Mouse (Mus musculus): ENCODE data around the gene Ube2n.

Gene Ube2n

DNA sequence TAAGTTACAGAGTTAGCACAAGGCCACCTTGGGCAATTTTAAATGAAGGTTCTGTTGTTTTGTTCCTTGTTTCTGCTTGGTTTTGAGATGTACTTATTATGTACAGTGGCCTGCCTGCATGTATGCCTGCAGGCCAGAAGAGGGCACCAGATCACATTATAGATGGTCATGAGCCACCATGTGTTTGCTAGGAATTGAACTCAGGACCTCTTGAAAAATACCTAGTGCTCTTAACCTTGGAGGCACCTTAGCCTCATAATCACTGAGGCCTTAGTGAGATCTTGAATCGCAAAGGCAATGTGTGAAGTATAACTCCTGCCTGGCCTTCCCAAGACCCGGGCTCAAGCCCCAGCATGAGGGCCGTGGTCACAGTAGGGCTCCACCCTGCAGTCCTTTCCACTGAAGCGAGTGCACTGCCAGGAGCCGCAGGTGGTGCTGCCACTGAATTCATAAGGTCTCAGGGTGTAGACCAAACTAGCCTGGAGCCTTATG, 42.4 kb downstream of the Ube2n start:
- DNase-seq (ENCODE audit: low spot score), result peak; percentile 52

DNA sequence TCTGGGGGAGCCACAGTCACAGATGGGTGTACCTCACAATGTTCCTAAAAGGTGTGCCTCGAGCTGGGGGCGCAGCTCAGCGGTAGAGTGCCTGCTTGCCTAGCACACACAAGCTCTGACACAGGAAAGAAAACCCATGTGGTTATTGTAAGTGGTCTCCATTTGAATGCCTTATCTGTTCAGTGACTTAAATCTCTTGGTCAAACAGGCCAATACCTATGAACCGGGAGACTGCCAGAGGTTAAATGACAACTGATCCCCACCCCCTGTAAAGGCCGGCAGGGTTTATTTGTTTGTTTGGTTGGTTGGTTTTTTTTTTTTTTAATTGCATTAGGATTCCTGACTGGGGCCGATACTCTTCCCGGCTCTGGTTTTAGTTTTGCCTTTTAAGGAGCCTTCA, 44.5 kb downstream of the Ube2n start:
- DNase-seq (ENCODE audit: low spot score), result no peak

DNA sequence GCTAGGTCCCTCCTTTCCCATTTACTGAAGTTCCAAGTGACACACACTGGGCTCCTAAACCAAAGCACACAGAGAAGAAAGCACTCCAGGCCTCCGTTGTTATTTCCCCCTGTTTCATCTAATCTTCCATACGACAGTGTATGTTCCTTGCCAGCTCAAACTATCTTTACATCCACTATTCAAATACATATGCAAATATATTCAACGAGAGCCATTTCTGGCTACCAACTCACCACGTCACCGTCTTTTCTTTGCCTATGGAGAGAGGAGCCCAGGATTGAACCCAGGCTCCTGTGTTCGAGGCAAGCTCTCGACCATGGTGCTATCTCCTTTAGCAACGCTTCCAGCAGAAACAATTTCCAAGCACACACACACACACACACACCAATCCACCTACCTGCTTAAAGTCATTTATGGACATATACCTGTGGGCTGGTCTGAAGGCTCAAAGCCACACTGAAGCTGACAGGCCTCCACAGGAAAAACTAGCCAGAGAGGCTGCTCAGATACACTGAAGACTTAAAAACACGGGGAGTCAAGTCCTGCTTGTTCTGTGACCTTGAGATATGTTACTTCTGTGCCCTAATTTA, 45.5 kb downstream of the Ube2n start:
- DNase-seq (ENCODE audit: low spot score), result no peak

DNA sequence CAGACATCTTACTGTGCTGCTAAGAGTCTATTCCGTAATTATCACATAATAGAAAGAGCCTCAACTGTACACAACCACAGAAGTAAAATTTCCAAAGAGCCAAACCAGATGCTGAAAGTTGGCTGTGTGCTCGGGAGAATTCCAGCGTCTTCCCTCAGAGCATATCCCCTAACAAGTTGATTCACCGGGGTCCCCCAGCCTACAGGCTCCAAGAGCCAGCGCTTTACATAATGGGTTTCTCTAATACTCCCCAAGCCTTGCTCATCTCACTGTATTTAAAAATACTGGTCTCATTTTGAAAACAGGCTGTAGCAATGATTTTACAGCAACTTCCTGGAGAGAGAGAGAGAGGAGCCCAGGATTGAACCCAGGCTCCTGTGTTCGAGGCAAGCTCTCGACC, 46.7 kb downstream of the Ube2n start:
- no peak for DNase-seq (ENCODE audit: low spot score)

DNA sequence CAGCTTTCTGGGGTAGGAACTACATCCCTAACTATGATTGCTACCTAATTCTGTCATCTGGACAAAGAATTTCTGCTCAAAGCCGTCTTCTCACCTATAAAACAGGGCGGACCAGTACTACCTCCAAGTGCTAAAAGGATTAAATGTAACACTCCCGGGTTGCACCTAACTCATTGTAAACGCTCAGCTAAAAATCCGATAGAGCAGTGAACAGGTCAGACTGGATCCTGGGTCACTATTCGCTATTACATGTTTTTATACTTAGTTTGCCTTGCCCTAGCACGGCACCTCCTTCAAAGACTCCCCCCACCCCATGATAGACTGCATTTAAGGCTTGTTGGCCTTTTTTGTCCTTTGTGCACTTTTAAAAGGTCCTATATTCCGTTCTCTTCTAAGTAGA, 47.5 kb downstream of the Ube2n start:
- DNase-seq (ENCODE audit: low spot score), result no peak

DNA sequence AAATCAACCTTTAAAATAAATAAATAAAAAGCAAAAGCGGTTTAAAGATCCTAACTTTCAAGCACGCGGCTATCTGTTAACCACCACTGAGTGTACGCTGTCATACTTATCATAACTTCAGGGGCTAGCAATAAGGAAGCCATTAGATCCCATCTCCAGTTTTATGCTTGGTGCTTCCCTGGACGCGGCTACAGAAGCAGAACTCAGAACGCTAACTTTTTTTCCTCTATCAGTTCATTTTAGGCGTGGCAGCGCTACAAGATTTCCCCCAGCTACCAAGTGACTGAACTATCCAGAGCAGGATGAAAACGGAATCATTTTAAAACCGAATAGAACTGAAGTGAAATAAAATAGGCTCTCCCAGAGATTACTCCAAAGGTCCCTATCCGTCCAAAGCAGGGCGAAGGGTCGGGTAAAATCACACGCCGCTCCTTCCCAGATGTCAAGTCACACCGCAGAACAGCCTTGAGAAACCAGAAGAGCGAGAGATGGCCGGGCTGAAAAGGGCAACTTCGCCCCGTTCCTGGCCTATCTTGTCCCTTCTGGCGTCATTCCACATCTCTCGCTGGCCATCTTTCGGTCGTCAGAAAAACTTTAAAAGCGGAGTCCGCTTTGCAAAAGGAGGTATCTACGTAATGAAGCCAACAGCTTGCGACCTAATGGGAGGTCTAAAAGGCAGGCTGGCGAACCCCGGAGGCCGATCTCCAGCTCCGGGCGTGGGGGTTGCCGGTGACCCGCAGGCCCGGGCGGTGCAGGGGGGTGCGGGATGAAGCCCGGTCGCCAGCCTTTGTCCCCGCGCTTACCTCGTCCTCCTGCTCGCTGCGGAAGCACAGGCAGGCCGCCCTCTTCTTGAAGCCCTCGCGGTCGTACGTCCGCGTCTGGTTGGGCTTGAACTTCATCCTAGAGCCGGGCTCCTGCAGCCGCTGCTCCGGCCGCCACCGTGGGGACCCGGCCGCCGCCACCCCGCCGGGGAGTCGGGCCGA, 48.2 kb downstream of the Ube2n start:
- DNase-seq (ENCODE audit: low spot score), result peak; percentile 70

DNA sequence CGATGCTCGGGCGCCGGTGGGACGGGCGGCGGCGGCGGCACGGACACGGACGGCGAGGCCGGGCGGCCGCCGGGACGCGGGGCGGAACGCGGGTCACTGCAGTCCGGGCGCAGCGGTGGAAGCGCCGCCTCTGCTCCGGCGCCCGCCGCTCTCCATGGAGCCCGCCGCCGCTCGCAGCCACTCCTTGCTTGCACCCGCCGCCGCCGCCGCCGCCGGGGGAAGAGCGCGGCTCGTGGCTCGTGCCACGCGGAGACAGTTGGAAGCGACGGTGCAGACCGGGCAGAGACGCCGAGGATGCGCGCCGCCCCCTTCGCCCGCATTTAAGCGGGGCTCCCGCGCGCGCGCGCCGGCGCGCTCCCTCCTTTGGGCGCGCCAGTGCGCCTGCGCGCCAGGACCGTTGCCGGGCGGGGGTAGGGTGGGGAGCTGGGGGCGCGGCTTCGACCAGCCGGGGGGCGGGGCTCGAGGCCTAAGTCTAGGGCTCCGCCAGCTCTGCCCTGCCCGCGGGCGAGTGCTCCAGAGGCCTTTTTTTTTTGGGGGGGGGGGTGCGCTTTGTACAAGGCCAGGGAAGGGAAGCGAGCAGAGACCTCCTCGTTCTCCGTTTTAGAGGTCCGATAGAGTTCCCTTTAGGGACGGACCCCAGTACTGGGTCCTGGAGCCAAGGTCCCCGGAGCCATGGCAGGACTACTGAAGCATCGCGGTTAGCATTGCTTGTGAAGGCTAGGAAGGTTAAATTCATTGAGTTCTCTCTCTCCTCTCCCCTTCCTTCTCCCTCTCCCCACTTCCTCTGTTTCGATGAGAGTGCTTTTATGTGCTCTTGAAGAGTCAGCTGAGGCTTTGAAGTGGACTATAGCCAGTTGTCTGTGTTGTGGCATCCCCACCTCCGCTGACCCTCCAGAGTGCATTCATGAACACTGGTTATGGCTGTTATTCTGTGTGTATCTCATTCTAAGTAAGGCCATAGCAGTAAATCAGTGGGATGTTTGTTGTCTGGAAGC, 49.2 kb downstream of the Ube2n start, which contains the start of gene Nudt4:
TSS of gene Nudt4 (minus strand) at position 296 of the 995 bp plus-strand sequence.
- DNase-seq (ENCODE audit: low spot score), result peak; percentile 90

DNA sequence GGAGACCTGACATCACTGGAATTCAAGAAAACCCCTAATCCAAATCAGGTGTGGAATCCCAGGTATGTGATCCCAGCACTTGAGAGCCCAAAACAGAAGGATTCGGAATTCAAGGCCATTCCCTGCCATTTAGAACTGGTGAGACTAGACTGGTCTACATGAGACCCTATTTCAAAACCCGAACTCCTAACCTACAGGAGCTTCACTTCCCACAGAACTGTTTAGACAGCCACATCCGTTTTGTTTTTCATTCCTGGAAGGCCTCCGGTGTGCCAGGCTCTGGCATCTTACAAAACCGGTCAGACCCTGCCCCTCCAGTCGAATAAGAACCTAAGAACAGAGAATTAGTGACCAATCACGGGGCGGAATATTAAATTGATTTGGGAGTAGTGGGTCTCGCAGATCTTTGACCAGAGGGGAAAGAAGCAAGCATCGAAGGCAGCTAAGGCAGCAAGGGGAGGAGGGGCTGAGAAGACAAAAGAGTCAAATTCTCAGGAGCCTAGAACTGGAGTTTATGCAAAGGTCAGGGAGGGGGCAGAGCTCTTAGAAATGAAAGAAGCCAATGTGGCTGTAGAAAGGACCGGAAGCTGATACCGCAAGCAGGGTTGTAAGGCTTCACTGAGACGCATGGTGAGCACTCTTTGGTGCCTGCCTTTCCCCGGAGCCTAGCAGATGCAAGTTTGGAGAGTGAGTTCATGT, 50.4 kb downstream of the Ube2n start:
- peak; percentile 78 for DNase-seq (ENCODE audit: low spot score)

DNA sequence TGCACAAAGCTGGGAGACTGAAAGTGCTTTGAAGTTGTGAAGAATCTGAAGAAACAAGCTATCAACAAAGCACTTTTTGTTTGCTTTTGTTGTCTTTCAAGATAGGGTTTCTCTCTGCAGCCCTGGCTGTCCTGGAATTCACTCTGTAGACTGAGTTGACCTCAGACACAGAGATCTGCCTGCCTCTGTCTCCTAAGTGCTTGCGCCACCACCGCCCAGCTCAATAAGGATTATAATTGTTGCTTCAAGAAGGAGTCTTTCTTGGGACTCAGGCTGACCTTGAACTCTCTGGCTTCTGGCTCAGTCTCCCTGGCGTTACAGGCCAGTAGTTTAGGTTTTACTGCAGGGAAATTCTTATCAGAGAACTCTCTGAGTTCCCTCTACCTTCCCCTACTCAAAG, 51.8 kb downstream of the Ube2n start:
- DNase-seq (ENCODE audit: low spot score), result no peak

DNA sequence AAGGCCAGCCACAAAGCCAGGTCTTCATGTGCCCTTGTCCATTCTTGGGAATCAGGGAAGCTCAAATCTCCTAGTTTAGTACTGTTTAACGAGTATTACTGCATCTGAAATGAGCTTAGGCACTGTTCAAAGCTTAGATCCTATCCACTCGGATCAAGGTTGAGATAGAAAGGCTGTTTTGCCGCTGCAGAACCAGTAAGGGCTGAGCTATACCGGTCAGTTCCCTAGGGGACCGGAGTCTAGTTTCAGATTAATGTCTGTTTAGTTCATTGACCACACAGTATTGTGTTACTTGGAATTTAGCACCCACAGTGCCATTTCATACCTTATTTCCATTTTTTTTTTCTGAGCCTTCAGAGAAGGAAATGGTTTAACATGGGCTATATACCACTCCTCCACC, 52.6 kb downstream of the Ube2n start:
- DNase-seq (ENCODE audit: low spot score), result no peak

DNA sequence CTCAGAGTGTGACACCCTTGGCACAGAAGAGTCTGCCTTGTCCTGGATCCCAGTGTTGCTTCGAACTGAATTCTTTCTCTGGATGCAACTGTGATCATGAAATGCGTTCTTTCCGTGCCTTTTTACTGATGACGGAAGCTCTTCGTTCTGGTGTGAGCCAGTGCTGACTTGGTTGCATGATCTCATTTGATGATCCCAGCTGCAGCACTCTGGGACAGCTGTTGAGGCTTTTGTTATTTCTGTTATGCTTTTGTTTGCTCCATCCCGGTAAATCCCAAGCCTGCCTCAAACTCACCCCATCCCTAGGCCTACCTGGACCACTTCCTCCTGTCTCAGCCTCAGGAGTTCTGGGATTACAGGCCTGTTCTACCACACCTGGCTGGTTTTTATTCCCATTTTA, 53.1 kb downstream of the Ube2n start:
- no peak for DNase-seq (ENCODE audit: low spot score)

DNA sequence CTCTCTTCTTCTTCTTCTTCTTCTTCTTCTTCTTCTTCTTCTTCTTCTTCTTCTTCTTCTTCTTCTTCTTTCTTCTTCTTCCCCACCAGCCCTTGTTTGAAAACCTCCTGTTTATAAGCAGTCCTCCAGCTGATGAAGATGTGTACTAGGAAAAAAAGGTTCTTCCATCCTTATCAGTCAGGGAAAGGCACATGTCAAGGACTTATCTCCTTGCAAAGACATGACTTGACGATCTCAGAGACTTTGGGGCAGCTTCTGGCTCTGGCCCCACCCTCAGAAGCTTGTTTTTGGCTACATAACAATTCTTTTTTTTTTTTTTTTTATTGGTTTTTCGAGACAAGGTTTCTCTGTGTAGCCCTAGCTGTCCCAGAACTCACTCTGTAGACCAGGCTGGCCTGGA, 54.5 kb downstream of the Ube2n start:
- DNase-seq (ENCODE audit: low spot score), result no peak

DNA sequence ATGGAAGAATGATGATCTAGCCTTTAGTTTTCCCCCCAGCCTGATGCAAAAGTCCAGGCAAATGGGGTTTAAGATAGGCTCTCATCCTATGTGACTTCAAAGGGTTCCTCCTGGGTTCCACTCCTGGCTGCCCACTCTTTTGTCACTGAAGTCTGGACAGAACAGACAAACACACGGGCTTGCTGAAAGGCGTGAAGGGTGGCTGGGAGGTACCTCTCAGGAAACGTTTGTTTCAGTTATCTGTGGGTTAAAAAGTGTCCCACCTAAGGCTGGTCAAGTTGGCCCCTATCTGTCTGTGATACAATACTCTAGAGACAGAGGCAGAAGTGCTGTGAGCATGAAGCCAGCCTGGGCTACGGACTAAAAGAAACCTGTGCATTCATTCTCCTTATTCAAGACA, 60.0 kb downstream of the Ube2n start:
- no peak for DNase-seq (ENCODE audit: low spot score)

DNA sequence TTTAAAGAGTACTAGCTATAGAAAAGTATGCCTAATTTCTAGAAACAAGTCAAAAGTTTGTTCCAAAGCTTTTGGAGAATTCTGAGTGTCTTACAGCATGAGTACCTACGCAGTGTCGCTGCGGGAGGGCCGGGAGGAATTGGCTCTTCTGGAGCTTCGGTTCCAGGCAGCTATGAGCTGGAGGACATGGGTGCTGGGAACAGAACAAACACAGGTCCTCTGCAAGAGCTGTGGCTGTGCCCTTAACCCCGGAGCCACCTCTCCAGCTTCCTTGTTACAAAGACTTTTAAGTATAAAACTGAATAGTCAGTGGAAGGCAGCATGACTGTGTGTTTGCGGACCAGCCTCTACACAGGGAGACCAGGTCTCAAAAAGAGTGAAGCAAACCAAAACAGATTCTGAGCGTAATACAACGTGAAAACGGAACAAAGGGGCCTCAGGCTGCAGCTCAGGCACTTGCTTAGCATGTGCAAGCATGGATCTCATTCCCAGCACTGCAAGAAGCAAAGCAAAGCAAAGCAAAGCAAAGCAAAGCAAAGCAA, 61.0 kb downstream of the Ube2n start:
- no peak for DNase-seq (ENCODE audit: low spot score)

DNA sequence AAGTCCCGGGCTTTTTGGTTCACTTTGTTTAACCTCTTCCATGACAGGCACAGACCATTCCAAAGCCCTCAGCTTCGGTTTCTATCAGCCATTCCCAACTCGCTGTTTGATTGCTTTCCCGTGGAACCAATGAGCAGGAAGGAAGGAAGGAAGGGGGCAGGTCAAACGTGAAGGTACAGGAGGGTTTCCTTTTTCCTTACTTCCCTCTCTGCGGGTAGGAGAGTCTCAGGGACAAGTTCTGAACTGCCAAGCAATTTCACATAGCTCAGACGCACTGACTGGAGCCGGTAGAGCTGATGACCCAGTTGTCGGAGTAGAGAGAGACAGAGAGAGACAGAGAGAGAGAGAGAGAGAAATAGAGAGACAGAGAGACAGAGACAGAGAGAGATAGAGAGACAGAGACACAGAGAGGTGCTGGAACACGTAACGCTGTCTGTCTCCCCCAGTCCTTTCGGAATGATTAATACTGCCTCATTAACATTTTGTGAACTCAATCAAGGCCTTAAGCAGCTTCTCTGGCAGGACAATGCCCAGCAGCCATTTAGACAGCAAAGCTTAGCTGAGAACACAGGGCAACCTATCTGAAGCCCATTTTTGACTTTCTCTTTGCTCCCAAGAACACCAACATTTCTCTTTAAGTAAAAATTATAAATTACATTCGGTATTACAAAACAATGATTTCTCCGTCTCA, 62.1 kb downstream of the Ube2n start:
- peak; percentile 54 for DNase-seq (ENCODE audit: low spot score)

DNA sequence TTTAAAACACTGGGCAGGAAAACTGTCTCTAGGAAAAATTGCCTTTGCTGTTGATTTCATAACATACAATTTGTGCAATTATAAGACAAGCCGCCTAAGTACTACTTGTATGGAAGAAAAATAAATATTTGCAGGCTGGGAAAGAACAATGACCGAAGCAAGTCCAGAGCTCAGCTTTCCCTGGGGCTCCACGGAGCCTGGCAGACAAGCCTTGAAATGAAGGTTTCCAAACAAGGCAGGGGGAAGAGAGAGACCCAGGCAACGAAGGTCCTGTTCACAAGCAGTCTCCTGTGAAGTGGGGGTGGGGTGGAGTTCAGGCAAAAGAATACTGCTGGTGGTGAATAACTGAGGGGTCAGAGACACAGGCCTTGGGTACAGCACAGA, 62.6 kb downstream of the Ube2n start:
- DNase-seq (ENCODE audit: low spot score), result peak; percentile 48

DNA sequence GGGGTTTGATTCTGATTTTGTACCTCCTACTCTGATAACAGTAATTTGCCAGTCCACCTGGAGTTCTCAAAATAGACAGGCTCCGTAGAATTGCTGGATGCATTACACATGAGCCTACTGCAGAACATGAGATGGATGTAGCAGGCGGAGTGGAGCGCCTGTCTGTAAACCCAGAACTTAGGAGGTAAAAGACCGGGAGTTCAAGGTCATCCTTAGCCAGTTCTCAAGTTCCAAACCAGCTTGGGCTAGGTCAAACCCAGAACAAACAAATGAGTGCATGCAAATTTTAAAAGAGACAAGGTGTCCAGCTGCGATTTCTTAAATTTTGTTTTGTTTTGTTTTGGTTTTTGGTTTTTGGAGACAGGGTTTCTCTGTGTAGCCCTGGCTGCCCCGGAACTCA, 70.6 kb downstream of the Ube2n start:
- no peak for DNase-seq (ENCODE audit: low spot score)

DNA sequence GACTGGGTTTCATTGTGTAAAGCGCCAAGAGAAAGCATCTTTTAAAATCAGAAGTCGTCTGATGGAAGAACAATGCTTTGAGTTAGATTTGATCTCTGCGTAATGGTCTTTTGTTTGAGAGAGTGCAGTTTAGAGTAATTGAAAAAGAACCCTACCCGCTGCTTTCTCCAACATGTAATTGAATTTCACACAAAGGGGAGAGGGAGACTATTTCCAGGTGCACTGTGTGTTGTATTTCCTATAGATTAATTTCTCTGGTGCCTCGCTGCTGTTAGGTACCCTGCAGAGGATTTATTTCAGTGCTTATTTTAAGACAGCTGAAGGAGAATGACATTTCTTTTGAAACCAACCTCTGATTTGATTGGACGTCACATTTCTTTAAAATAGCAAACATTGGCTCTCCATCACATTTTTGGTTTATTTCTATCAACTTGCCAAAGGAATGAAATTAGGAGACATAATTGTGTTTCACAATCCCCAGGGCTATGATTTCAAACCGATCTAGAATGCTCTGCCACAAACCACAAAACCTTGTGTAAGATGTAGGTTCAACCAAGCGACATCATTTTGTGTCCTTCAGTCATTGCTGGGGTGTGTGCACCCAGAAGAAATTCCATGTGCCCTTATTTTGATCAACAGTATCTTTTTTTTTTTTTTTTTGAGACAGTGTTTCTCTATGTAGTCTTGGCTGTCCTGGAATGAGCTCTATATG, 72.7 kb downstream of the Ube2n start:
- no peak for DNase-seq (ENCODE audit: low spot score)

DNA sequence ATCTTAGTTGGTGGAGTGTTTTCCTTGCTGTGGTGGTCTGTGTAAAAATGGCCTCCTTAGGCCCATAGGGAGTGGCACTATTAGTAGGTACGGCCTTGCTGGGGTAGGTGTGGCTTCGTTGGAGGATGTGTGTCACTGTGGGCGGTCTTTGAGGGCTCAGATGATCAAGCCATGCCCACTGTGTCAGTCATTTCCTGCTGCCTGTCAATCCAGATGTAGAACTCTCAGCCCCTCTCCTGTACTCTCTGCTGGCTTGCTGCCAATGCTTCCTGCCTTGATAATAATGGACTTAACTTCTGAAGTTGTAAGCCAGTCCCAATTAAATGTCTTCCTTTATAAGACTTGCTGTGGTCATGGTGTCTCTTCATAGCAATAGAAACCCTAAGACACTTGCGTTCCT, 74.3 kb downstream of the Ube2n start:
- DNase-seq (ENCODE audit: low spot score), result no peak

DNA sequence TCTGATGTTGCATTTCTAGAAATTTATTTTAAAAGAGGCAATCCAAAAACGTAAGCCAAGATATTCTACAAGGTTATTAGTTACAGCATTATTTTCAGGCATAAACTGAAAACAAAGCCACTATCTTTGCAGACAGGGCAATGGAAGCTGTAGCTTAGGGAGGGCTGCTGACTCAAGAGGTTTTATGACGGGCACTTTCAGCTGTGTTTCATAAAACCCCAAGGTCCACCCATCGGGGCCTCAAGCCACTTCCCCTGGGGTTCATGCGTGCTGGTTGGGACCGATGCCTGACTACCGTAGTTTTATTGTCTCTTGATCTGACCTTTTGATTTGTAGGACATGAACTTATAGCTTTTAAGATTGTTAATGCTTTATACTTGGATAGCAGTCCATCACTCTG, 75.3 kb downstream of the Ube2n start:
- DNase-seq (ENCODE audit: low spot score), result no peak

Measured in embryo, embryonic 10 days (tissue).